Mouse (Mus musculus) limb, embryonic 13.5 days (tissue): ENCODE measurements around the gene Tsc22d4. TPM values are rescaled to one million over a fixed set of nuclear protein-coding genes. Genes with fewer than 3 reads are reported as not detected.

Experiments
- ATAC-seq: fragments of 200-750 bp; cut with Nextera tagmentation; 2 replicates; pipeline ENCODE4 v1.8.0; 2017; ENCODE audit warnings: low read depth, moderate number of reproducible peaks, moderate TSS enrichment; ENCODE audit not compliant: low FRiP score
- H3K27ac ChIP-seq: fragments of 300-500 bp; sonication (generic); 2 replicates; pipeline ENCODE4 v1.5.1; 2015; ENCODE audit warnings: inconsistent platforms, mild to moderate bottlenecking, moderate library complexity
- H3K27me3 ChIP-seq: fragments of 300-500 bp; sonication (generic); 2 replicates; pipeline ENCODE4 v1.6.1; 2015; ENCODE audit warnings: mild to moderate bottlenecking, inconsistent platforms
- H3K36me3 ChIP-seq: fragments of 300-500 bp; sonication (generic); 2 replicates; pipeline ENCODE4 v1.6.1; 2015; ENCODE audit warnings: inconsistent platforms, mild to moderate bottlenecking, moderate library complexity
- H3K4me1 ChIP-seq: fragments of 300-500 bp; sonication (generic); 2 replicates; pipeline ENCODE4 v1.6.1; 2015; ENCODE audit warnings: inconsistent platforms
- H3K4me2 ChIP-seq: fragments of 300-500 bp; sonication (generic); replicated peaks from 2 replicates; pipeline ENCODE4 v1.6.1; 2015; ENCODE audit warnings: inconsistent platforms, mild to moderate bottlenecking, moderate library complexity
- H3K4me3 ChIP-seq: fragments of 300-500 bp; sonication (generic); 2 replicates; pipeline ENCODE4 v1.5.1; 2015; ENCODE audit warnings: moderate library complexity, mild to moderate bottlenecking, inconsistent platforms
- H3K9ac ChIP-seq: fragments of 300-500 bp; sonication (generic); 2 replicates; pipeline ENCODE4 v1.6.1; 2015; ENCODE audit warnings: mild to moderate bottlenecking, inconsistent platforms
- H3K9me3 ChIP-seq: fragments of 300-500 bp; sonication (generic); 2 replicates; pipeline ENCODE4 v1.6.1; 2016; ENCODE audit warnings: inconsistent platforms
- WGBS: fragments of 180-500 bp; shearing (Covaris S2); methylation state at CpG from one replicate; pipeline ENCODE4 v1.1.7; 2015; 5-methylcytosine and 5-hydroxymethylcytosine counted together
- polyA plus RNA-seq: library from polyadenylated mRNA; unstranded; fragments of >200 nt; fragmentation: Nextera tagmentation; extraction: Ambion mirVana; gene quantifications from 2 replicates; pipeline ENCODE4 v1.2.1, GENCODE M21; 2015

The Tsc22d4 gene
- polyA plus RNA-seq, 1 experiment from 2014 or later = 128 TPM

- Histone ChIP-seq H3K36me3 (0 out of 2 replicates have a peak, but pooled peaks cover under 1% of the 10 kb centered on the region), H3K27me3 (no peaks in the 10 kb centered on the region), H3K27ac (no peak overlapping the region), H3K9me3 (no peaks in the 10 kb centered on the region), H3K4me1 (peaks cover 4% of the 10 kb centered on the region; the same call in 1 of the 2 replicates), H3K4me3 (no peak overlapping the region), H3K4me2 (no peak overlapping the region), H3K9ac (no peak overlapping the region)
- no peak for ATAC-seq
- 88% methylated on average over 5 of the region's 5 CpGs for WGBS
These were observed 21.7 kb upstream of the Tsc22d4 start for GRCm38 (mm10) chr5:137723840-137724239.

- whole genome bisulfite sequencing = 72% methylated on average over 6 of the region's 6 CpGs
- Histone ChIP-seq H3K27ac (no peak overlapping the region), H3K9ac (no peak overlapping the region), H3K36me3 (peaks cover 13% of the 10 kb centered on the region), H3K4me3 (no peak overlapping the region), H3K27me3 (no peaks in the 10 kb centered on the region), H3K4me2 (no peak overlapping the region), H3K9me3 (no peaks in the 10 kb centered on the region), H3K4me1 (peaks cover 9% of the 10 kb centered on the region)
- no peak for ATAC-seq
These were observed 18.8 kb upstream of the Tsc22d4 start for GRCm38 (mm10) chr5:137726767-137727166.

- Histone ChIP-seq H3K9ac (0 out of 2 replicates have a peak overlapping the region, but pooled peaks have one; percentile 19), H3K4me2 (no peak overlapping the region), H3K36me3 (peaks cover 73% of the 10 kb centered on the region), H3K27me3 (no peaks in the 10 kb centered on the region), H3K27ac (no peak overlapping the region), H3K4me1 (peaks cover 27% of the 10 kb centered on the region), H3K9me3 (no peaks in the 10 kb centered on the region), H3K4me3 (no peak overlapping the region)
- WGBS = 89% methylated on average over 12 of the region's 12 CpGs
- 0 out of 2 replicates have a peak, but pooled peaks have one; percentile 12 for ATAC-seq
These were observed 11.8 kb upstream of the Tsc22d4 start for GRCm38 (mm10) chr5:137733638-137734288.

DNA sequence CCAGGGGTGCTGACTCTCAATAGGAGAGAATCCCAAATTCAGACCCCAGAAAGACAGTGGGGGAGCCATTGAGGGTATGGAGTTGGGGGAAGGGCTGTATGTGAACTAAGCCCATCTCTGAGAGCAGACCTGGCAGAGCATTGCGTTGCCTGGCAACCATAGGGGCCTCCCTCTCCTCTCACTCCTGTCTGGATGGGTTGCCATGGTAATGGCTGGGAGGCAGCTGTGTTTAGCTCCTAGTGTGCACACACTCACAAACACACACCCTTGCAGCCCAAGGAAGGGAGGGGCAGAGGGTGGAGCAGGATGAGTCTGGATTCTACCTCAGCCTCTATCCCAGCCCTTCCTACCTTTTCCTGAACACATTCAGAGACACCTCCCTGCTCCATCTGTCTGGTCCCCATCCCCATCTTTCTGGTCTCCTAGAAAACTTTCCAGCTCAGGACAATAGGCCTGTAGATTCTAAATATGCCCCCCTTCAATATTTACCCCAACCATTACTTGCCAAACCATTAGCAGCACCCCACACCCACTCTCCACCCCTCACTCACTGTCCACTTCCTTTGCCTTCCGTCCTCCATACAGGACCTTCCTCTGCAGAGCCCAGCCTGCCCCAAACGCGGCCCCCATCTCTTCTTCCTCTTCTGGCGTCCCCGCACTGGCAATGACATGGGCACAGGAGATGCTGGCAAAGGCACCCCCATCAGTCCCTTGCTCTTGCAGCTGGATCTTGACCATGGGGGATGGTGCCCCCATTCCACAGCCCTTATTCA lies 11.1 kb upstream of the Tsc22d4 start:
- peak; percentile 60; the same call in 1 of the 2 replicates for ATAC-seq
- peak overlapping the region; percentile 22; the same call in 1 of the 2 replicates for H3K27ac ChIP-seq
- no peak overlapping the region for H3K4me3 ChIP-seq
- no peaks in the 10 kb centered on the region for H3K9me3 ChIP-seq
- H3K9ac ChIP-seq = 0 out of 2 replicates have a peak overlapping the region, but pooled peaks have one; percentile 19
- H3K4me2 ChIP-seq = no peak overlapping the region
- 70% methylated on average over 6 of the region's 6 CpGs for WGBS
- H3K36me3 ChIP-seq = peaks cover 71% of the 10 kb centered on the region
- peaks cover 34% of the 10 kb centered on the region for H3K4me1 ChIP-seq
- no peaks in the 10 kb centered on the region for H3K27me3 ChIP-seq

DNA sequence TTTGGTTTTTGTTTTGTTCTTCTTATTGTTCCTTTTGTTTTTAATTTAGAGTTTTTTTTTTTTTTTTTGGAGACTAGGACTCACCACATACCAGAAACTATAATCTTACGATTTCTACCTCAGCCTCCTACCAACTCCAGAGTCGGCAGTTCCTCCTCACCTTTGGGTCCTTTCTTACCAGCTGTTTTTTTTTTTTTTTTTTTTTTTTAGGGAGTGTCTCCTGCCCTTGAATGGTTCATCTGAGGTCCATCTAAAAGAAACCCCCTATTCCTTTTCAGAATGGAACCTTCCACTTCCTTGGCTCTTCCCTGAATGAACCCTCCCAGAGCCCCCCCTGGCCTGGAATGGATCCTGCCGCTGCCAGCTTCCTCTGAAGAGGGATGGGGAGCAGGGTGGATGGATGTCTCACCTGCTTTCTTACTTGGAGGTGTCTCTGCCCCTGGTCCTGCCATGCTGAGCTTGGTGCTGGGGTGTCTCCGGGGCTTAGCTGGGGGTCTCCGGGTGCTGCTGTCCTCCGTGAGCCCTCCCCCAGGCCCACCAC lies 8.1 kb upstream of the Tsc22d4 start:
- ATAC-seq = no peak

GRCm38 (mm10) chr5:137738516-137738915 lies 7.0 kb upstream of the Tsc22d4 start:
- H3K4me3 ChIP-seq = no peak overlapping the region
- H3K27ac ChIP-seq = no peak overlapping the region
- H3K27me3 ChIP-seq = no peaks in the 10 kb centered on the region
- peaks cover 44% of the 10 kb centered on the region for H3K4me1 ChIP-seq
- no peak overlapping the region for H3K4me2 ChIP-seq
- ATAC-seq = no peak
- peak overlapping the region; percentile 78; the same call in 1 of the 2 replicates for H3K9ac ChIP-seq
- peaks cover 43% of the 10 kb centered on the region for H3K36me3 ChIP-seq
- WGBS = 54% methylated on average over 5 of the region's 5 CpGs
- H3K9me3 ChIP-seq = no peaks in the 10 kb centered on the region

More for the DNA sequence above, 8.1 kb upstream of the Tsc22d4 start:
- Histone ChIP-seq H3K4me2 (no peak overlapping the region), H3K27ac (no peak overlapping the region), H3K4me3 (no peak overlapping the region), H3K9ac (peak overlapping the region; percentile 21; the same call in 1 of the 2 replicates), H3K9me3 (no peaks in the 10 kb centered on the region), H3K27me3 (no peaks in the 10 kb centered on the region), H3K36me3 (peaks cover 53% of the 10 kb centered on the region), H3K4me1 (peaks cover 44% of the 10 kb centered on the region)
- WGBS = 84% methylated on average over 6 of the region's 6 CpGs

DNA sequence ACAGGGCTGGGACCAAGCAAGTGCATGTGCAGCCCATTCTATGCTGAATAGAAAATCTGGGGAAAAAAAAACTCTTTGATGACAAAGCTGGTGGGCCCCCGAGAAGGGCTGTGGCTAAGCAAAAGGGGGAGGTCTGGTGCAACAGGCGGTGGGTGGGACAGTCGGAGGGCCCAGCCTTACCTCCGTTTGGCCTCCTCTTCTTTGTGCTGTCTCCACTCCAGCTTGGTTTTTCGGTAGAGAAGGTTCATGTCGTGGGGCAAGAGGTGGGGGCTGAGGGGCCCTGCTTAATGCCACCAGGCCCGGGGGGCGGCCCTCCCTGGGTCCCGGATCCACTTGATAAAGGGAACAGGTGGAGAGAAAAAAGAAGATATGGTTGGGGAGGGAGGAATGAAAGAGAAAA lies 6.1 kb upstream of the Tsc22d4 start:
- Histone ChIP-seq H3K27ac (no peak overlapping the region), H3K27me3 (no peaks in the 10 kb centered on the region), H3K9me3 (no peaks in the 10 kb centered on the region), H3K9ac (peak overlapping the region; percentile 78), H3K4me2 (peak overlapping the region; percentile 93), H3K36me3 (peaks cover 35% of the 10 kb centered on the region), H3K4me3 (peak overlapping the region; percentile 65), H3K4me1 (peaks cover 34% of the 10 kb centered on the region)
- WGBS = 61% methylated on average over 9 of the region's 9 CpGs
- no peak for ATAC-seq

DNA sequence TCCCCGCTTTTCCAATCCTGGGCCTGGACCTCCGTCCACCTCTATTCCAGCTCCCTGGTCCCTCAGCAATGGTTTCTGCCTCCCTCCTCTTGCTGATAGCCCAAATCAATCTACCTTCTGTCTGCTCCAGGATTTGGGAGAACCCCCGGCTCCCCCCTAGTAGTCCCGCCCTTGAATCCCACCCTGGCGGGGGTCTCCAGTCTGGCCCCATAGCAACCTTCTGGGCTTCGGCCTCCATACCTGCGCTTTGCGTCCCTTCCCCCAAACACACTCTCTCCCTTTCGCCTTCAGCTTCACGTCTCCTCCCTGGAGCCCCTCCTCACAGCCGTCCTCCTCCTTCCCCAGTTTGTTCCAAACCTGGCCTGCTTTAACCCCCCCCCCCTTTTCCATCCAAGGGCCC lies 5.0 kb upstream of the Tsc22d4 start:
- ATAC-seq = 0 out of 2 replicates have a peak, but pooled peaks have one; percentile 2
- Histone ChIP-seq H3K4me1 (peaks cover 31% of the 10 kb centered on the region), H3K4me3 (peak overlapping the region; percentile 65), H3K9ac (peak overlapping the region; percentile 78), H3K27ac (peak overlapping the region; percentile 23; the same call in 1 of the 2 replicates), H3K36me3 (peaks cover 25% of the 10 kb centered on the region), H3K4me2 (peak overlapping the region; percentile 93), H3K9me3 (no peaks in the 10 kb centered on the region), H3K27me3 (no peaks in the 10 kb centered on the region)
- 9% methylated on average over 11 of the region's 11 CpGs for WGBS

- Histone ChIP-seq H3K36me3 (peaks cover 17% of the 10 kb centered on the region), H3K9me3 (no peaks in the 10 kb centered on the region), H3K4me3 (peak within 1 kb of the TSS; percentile 65), H3K27ac (peak within 1 kb of the TSS; percentile 23; the same call in 1 of the 2 replicates), H3K9ac (peak within 1 kb of the TSS; percentile 78), H3K4me2 (peak within 1 kb of the TSS; percentile 93), H3K27me3 (no peaks in the 10 kb centered on the region), H3K4me1 (peaks cover 32% of the 10 kb centered on the region)
- under 1% methylated on average over 65 of the region's 71 CpGs for WGBS
- peak; percentile 88 for ATAC-seq
These were observed 4.3 kb upstream of the Tsc22d4 start, which contains the start of gene Nyap1 for GRCm38 (mm10) chr5:137741023-137741931. Gene Nyap1 (minus strand): TSS chr5:137741607.

- Histone ChIP-seq H3K36me3 (peaks cover 9% of the 10 kb centered on the region), H3K27ac (no peak overlapping the region), H3K27me3 (no peaks in the 10 kb centered on the region), H3K9me3 (no peaks in the 10 kb centered on the region), H3K4me1 (peaks cover 32% of the 10 kb centered on the region), H3K4me3 (peak overlapping the region; percentile 65; the same call in 1 of the 2 replicates), H3K4me2 (peak overlapping the region; percentile 93), H3K9ac (no peak overlapping the region)
- no peak for ATAC-seq
- 56% methylated on average over 10 of the region's 10 CpGs for WGBS
These were observed 3.5 kb upstream of the Tsc22d4 start for GRCm38 (mm10) chr5:137742048-137742447.

- H3K9me3 ChIP-seq = no peaks in the 10 kb centered on the region
These were observed 2.7 kb upstream of the Tsc22d4 start for GRCm38 (mm10) chr5:137742836-137743235.

More at GRCm38 (mm10) chr5:137742836-137743235, 2.7 kb upstream of the Tsc22d4 start:
- H3K9ac ChIP-seq = no peak overlapping the region
- H3K4me1 ChIP-seq = peaks cover 38% of the 10 kb centered on the region
- H3K27ac ChIP-seq = no peak overlapping the region
- peaks cover 3% of the 10 kb centered on the region for H3K36me3 ChIP-seq
- H3K4me2 ChIP-seq = no peak overlapping the region
- ATAC-seq = no peak
- H3K27me3 ChIP-seq = no peaks in the 10 kb centered on the region
- H3K4me3 ChIP-seq = no peak overlapping the region
- WGBS = 90% methylated on average over 6 of the region's 6 CpGs
